Mouse (Mus musculus): ENCODE results near the gene Aldh3b3. TPM values are rescaled to one million over a fixed set of nuclear protein-coding genes. Genes with fewer than 3 reads are reported as not detected.

The Aldh3b3 gene
- polyA plus RNA-seq, 1 experiment: not detected

DNA sequence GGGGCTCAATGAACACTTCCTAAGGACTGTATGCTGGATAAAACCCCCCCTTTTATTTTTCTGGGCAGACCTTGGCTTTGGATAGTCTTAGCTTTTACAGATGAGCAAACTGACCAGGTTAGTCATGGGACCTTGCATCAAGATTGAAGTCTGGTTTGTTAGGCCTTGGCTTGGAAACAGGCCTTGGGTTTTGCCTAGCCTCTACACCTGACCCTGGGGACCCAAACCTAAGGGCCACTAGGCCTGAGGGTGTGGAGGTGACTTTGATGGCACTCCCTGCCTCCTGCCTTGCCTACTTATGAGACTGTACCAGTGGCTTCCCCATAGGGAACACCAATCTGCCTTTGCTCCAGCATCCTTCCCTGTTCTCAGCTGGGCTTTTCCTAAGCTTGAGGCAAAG, 38.5 kb upstream of the Aldh3b3 start:
- Histone ChIP-seq H3K9ac (ENCODE audit: low read depth, poor library complexity, severe bottlenecking) (no peak overlapping the region), H3K4me1 (ENCODE audit: control insufficient read depth, insufficient read depth, low read length) (peaks cover 6% of the 10 kb centered on the region), H3K36me3 (ENCODE audit: control insufficient read depth, insufficient read depth, low read length, poor library complexity, severe bottlenecking) (no peaks in the 10 kb centered on the region), H3K27me3 (ENCODE audit: control insufficient read depth, insufficient read depth, low read length, poor library complexity, severe bottlenecking) (no peaks in the 10 kb centered on the region), H3K4me3 (ENCODE audit: low read depth, low read length) (no peak overlapping the region), H3K9me3 (replicated peaks; ENCODE audit: control insufficient read depth, insufficient read depth, low read length, poor library complexity, severe bottlenecking) (no peaks in the 10 kb centered on the region), H3K27ac (ENCODE audit: insufficient read depth, low read length) (no peak overlapping the region)
- TF ChIP-seq EP300 (IDR thresholded peaks at IDR 0.05; ENCODE audit: insufficient read depth, low read depth, low read length): no peak
- TF ChIP-seq CTCF (IDR thresholded peaks at IDR 0.05; ENCODE audit: low read depth, low read length): no peak
- no peak for TF ChIP-seq POLR2A (IDR thresholded peaks at IDR 0.05; ENCODE audit: insufficient read depth, low read length)

DNA sequence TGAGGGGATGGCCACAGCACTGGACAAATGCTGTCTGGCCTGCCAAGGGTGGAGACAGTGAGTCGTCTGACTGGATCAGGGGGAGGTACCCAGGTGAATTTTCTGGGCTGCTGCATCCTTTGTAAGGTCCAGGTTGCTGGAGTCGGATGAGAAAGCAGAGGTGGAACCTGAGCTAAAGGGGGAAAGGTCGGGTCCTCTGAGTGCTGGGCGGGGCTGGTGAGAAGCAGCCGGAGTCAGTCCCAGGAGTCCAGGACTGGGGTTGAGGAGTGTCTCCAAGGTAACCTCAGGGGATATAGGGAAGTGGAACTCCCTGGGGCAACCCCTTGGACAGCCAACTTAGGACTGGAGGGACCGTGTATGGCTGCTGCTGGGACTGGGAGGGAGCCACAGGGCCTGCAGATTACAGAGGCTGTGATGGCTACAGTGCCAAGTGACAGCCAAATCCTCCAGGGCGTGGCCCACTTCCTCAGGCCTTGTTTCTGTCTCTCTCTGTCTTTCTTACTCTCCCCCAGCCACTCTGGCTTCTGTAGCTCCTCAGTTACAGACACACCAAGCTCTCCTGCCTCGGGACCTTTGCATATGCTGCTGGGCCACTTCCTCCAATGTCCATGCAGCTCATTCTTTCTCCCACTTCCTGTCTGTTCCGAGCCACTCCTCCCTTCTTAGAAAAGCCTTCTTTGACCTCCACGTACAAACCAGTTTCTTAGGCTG, 35.6 kb upstream of the Aldh3b3 start:
- peaks cover 6% of the 10 kb centered on the region for H3K4me1 ChIP-seq (ENCODE audit: control insufficient read depth, insufficient read depth, low read length)
- no peak overlapping the region for H3K27ac ChIP-seq (ENCODE audit: insufficient read depth, low read length)
- H3K27me3 ChIP-seq (ENCODE audit: control insufficient read depth, insufficient read depth, low read length, poor library complexity, severe bottlenecking): no peaks in the 10 kb centered on the region
- no peak overlapping the region for H3K4me3 ChIP-seq (ENCODE audit: low read depth, low read length)
- 0 out of 2 replicates have a peak, but pooled peaks have one; percentile 8 for TF ChIP-seq EP300 (IDR thresholded peaks at IDR 0.05; ENCODE audit: insufficient read depth, low read depth, low read length)
- TF ChIP-seq CTCF (IDR thresholded peaks at IDR 0.05; ENCODE audit: low read depth, low read length): no peak
- no peak for TF ChIP-seq POLR2A (IDR thresholded peaks at IDR 0.05; ENCODE audit: insufficient read depth, low read length)
- H3K36me3 ChIP-seq (ENCODE audit: control insufficient read depth, insufficient read depth, low read length, poor library complexity, severe bottlenecking): no peaks in the 10 kb centered on the region
- H3K9me3 ChIP-seq (replicated peaks; ENCODE audit: control insufficient read depth, insufficient read depth, low read length, poor library complexity, severe bottlenecking): no peaks in the 10 kb centered on the region
- no peak overlapping the region for H3K9ac ChIP-seq (ENCODE audit: low read depth, poor library complexity, severe bottlenecking)

DNA sequence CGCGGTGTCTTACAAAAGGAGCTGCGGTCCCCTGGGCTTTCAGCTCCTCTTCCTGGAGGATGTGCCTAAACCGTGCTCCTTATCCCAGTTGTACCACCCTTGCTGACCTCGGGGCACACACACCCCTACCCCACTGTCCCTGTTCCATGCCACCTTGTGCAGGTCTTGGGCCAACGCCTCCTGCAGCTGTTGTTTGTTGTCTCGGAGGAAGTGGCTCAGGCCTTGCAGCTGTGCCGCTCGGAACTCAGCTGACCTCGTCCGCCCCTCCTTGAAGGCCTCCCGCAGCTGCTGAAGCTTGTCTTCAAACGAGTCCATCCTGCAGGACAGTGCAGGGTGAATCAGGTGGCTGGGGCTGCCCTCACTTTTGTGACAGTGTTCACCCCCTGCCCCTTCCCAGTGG, 34.9 kb upstream of the Aldh3b3 start:
- Histone ChIP-seq H3K27ac (ENCODE audit: insufficient read depth, low read length) (no peak overlapping the region), H3K9me3 (replicated peaks; ENCODE audit: control insufficient read depth, insufficient read depth, low read length, poor library complexity, severe bottlenecking) (no peaks in the 10 kb centered on the region), H3K4me1 (ENCODE audit: control insufficient read depth, insufficient read depth, low read length) (peaks cover 6% of the 10 kb centered on the region), H3K4me3 (ENCODE audit: low read depth, low read length) (no peak overlapping the region), H3K9ac (ENCODE audit: low read depth, poor library complexity, severe bottlenecking) (no peak overlapping the region), H3K36me3 (ENCODE audit: control insufficient read depth, insufficient read depth, low read length, poor library complexity, severe bottlenecking) (no peaks in the 10 kb centered on the region), H3K27me3 (ENCODE audit: control insufficient read depth, insufficient read depth, low read length, poor library complexity, severe bottlenecking) (no peaks in the 10 kb centered on the region)
- no peak for TF ChIP-seq POLR2A (IDR thresholded peaks at IDR 0.05; ENCODE audit: insufficient read depth, low read length)
- TF ChIP-seq CTCF (IDR thresholded peaks at IDR 0.05; ENCODE audit: low read depth, low read length): no peak
- TF ChIP-seq EP300 (IDR thresholded peaks at IDR 0.05; ENCODE audit: insufficient read depth, low read depth, low read length): no peak

DNA sequence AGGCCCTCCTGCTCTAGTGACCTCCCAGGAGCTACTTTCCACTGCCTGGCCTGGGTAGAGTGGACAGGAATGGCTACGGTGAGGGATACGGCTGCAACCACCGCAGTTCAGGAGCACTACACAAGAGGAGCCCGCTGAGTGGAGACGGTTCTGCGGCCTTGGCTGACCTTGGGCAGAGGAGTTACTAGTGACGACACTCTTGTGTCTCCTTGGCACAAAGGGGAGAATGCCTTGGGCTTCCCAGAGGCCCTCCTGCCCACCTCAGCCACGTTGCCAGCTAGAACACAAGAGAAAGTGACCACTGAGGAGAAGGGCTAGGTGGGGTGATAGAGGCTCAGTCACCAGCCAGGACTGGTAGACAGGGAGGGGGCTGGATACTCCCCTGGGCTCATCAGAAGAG, 34.3 kb upstream of the Aldh3b3 start:
- Histone ChIP-seq H3K36me3 (ENCODE audit: control insufficient read depth, insufficient read depth, low read length, poor library complexity, severe bottlenecking) (no peaks in the 10 kb centered on the region), H3K27me3 (ENCODE audit: control insufficient read depth, insufficient read depth, low read length, poor library complexity, severe bottlenecking) (no peaks in the 10 kb centered on the region), H3K9ac (ENCODE audit: low read depth, poor library complexity, severe bottlenecking) (no peak overlapping the region), H3K4me3 (ENCODE audit: low read depth, low read length) (no peak overlapping the region), H3K27ac (ENCODE audit: insufficient read depth, low read length) (no peak overlapping the region), H3K9me3 (replicated peaks; ENCODE audit: control insufficient read depth, insufficient read depth, low read length, poor library complexity, severe bottlenecking) (no peaks in the 10 kb centered on the region), H3K4me1 (ENCODE audit: control insufficient read depth, insufficient read depth, low read length) (peaks cover 6% of the 10 kb centered on the region)
- TF ChIP-seq POLR2A (IDR thresholded peaks at IDR 0.05; ENCODE audit: insufficient read depth, low read length) (no peak), CTCF (IDR thresholded peaks at IDR 0.05; ENCODE audit: low read depth, low read length) (no peak), EP300 (IDR thresholded peaks at IDR 0.05; ENCODE audit: insufficient read depth, low read depth, low read length) (no peak)

DNA sequence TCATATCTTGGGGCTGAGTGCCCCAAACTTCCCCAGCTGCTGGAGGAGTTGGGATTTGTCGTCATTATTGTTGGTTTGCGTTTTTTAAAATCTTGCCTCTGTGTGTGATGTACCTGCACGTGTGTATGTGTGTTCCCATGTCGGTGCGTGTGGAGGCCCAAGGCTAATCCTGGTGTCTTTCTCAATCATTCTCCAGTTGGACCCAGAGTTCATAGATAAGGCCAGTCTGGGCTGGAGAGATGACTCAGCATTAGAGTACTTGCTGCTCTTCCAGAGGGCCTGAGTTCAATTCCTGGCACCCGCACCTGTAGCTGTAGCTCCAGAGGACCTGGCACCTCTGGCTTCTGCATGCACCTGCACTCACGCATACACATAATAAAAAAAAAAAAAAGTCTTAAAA, 33.6 kb upstream of the Aldh3b3 start:
- Histone ChIP-seq H3K9ac (ENCODE audit: low read depth, poor library complexity, severe bottlenecking) (no peak overlapping the region), H3K36me3 (ENCODE audit: control insufficient read depth, insufficient read depth, low read length, poor library complexity, severe bottlenecking) (no peaks in the 10 kb centered on the region), H3K4me1 (ENCODE audit: control insufficient read depth, insufficient read depth, low read length) (peaks cover 6% of the 10 kb centered on the region), H3K27me3 (ENCODE audit: control insufficient read depth, insufficient read depth, low read length, poor library complexity, severe bottlenecking) (no peaks in the 10 kb centered on the region), H3K9me3 (replicated peaks; ENCODE audit: control insufficient read depth, insufficient read depth, low read length, poor library complexity, severe bottlenecking) (no peaks in the 10 kb centered on the region), H3K27ac (ENCODE audit: insufficient read depth, low read length) (no peak overlapping the region), H3K4me3 (ENCODE audit: low read depth, low read length) (no peak overlapping the region)
- TF ChIP-seq CTCF (IDR thresholded peaks at IDR 0.05; ENCODE audit: low read depth, low read length) (no peak), EP300 (IDR thresholded peaks at IDR 0.05; ENCODE audit: insufficient read depth, low read depth, low read length) (no peak), POLR2A (IDR thresholded peaks at IDR 0.05; ENCODE audit: insufficient read depth, low read length) (no peak)

DNA sequence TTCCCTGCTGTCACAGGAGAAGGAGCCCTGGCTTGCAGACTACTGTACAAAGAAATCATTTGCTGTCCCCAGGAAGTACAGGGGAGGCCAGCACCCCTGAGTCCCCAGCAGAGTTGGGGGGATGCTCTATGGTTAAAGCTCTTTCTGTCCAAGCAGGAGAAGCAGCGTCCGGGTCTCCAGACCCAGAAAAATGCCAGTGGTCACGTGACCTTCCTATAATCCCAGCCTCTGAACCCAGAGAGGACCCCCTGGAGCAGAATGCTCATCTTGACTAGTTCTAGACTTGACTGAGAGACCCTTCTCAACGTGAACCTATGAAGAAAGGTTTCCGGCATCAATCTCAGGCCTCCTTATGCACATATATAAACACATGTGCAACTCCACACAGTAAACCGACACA, 32.6 kb upstream of the Aldh3b3 start:
- Histone ChIP-seq H3K4me1 (ENCODE audit: control insufficient read depth, insufficient read depth, low read length) (peaks cover 6% of the 10 kb centered on the region), H3K27ac (ENCODE audit: insufficient read depth, low read length) (no peak overlapping the region)
- TF ChIP-seq POLR2A (IDR thresholded peaks at IDR 0.05; ENCODE audit: insufficient read depth, low read length): no peak
- no peak for TF ChIP-seq EP300 (IDR thresholded peaks at IDR 0.05; ENCODE audit: insufficient read depth, low read depth, low read length)
- TF ChIP-seq CTCF (IDR thresholded peaks at IDR 0.05; ENCODE audit: low read depth, low read length): no peak

More for the DNA sequence above, 32.6 kb upstream of the Aldh3b3 start:
- Histone ChIP-seq H3K4me3 (ENCODE audit: low read depth, low read length) (no peak overlapping the region), H3K9ac (ENCODE audit: low read depth, poor library complexity, severe bottlenecking) (no peak overlapping the region), H3K36me3 (ENCODE audit: control insufficient read depth, insufficient read depth, low read length, poor library complexity, severe bottlenecking) (no peaks in the 10 kb centered on the region), H3K27me3 (ENCODE audit: control insufficient read depth, insufficient read depth, low read length, poor library complexity, severe bottlenecking) (no peaks in the 10 kb centered on the region), H3K9me3 (replicated peaks; ENCODE audit: control insufficient read depth, insufficient read depth, low read length, poor library complexity, severe bottlenecking) (no peaks in the 10 kb centered on the region)
